27 mouse cellular contexts compared by ENCODE assay signal in the genomic region with DNA sequence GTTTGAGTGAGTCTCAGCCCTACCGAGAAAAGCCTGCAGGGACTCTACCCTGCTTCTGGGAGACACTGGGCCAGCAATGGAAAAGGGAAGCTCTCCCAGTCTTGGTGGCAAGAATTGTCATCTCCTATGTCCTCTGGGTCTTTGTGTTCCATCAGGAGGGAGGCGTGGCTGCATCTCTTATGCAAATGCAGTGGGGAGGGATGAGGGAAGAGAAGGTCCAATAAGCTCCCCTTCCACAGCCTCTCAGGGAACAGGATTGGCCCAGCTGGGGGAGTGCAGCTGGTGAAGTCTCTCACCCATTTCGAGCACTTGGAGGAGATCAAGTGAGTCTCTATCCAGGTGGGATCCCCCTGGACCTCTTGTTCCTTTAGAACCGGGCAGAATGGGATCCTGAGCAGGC.
"Had no signal": no experiment of that assay in that cellular context is flagged by ENCODE, and none has a peak within 500 bp of the region (broad histone marks: within the 10 kb centered on the region; RNA-seq: fewer than 3 reads in every experiment).

No protein-coding gene starts in this region.

- DNase-seq: gastrocnemius, adult 2 months; gastrocnemius, postnatal 10 days; gastrocnemius, postnatal 25 days; heart, adult 18-20 months; heart, postnatal 10 days; heart, postnatal 36 days; kidney, adult 11 months; kidney, adult 2 months; kidney, adult 9 months; kidney, postnatal 10 days; kidney, postnatal 25 days; kidney, postnatal 4 days; liver; liver, embryonic 13.5 days had no signal

- H3K4me2 ChIP-seq: heart, embryonic 12.5 days; hindbrain, embryonic 13.5 days; hindbrain, embryonic 15.5 days; kidney, embryonic 15.5 days; limb, embryonic 12.5 days; liver, embryonic 11.5 days; liver, embryonic 13.5 days; liver, embryonic 15.5 days had no signal

- H3K9ac ChIP-seq: heart, embryonic 12.5 days; hindbrain, embryonic 13.5 days; hindbrain, embryonic 15.5 days; kidney, embryonic 15.5 days; limb, embryonic 12.5 days; liver, embryonic 13.5 days; liver, embryonic 15.5 days had no signal

- H3K4me1 ChIP-seq: hindbrain, embryonic 13.5 days; hindbrain, embryonic 15.5 days; limb, embryonic 10.5 days; limb, embryonic 12.5 days; liver, embryonic 13.5 days; liver, embryonic 15.5 days had no signal

- H3K27me3 ChIP-seq: hindbrain, embryonic 13.5 days; hindbrain, embryonic 15.5 days; kidney, embryonic 15.5 days had no signal

- H3K27ac ChIP-seq: gastrocnemius, adult 2 months; heart, embryonic 10.5 days; hindbrain, embryonic 13.5 days; hindbrain, embryonic 15.5 days; hindbrain, postnatal 0 days; kidney, embryonic 15.5 days; layer of hippocampus, adult 2 months; left cerebral cortex, adult 2 months; limb, embryonic 10.5 days; limb, embryonic 12.5 days; liver, embryonic 13.5 days; liver, embryonic 15.5 days had no signal

- H3K4me3 ChIP-seq: gastrocnemius, adult 2 months; heart, embryonic 10.5 days; heart, embryonic 12.5 days; hindbrain, embryonic 13.5 days; hindbrain, embryonic 15.5 days; kidney, embryonic 15.5 days; layer of hippocampus, adult 2 months; left cerebral cortex, adult 2 months; limb, embryonic 10.5 days; limb, embryonic 12.5 days; liver, embryonic 13.5 days; liver, embryonic 15.5 days had no signal

- H3K36me3 ChIP-seq: heart, embryonic 10.5 days; heart, embryonic 12.5 days; hindbrain, embryonic 13.5 days; hindbrain, embryonic 15.5 days; kidney, embryonic 15.5 days; limb, embryonic 10.5 days; limb, embryonic 12.5 days; liver, embryonic 13.5 days; liver, embryonic 15.5 days had no signal

- H3K9me3 ChIP-seq: heart, embryonic 10.5 days; heart, embryonic 12.5 days; hindbrain, embryonic 13.5 days; hindbrain, embryonic 15.5 days; kidney, embryonic 15.5 days; limb, embryonic 10.5 days; limb, embryonic 12.5 days; liver, embryonic 13.5 days; liver, embryonic 15.5 days had no signal

- ATAC-seq: hindbrain, postnatal 0 days; intestine, embryonic 16.5 days had no signal
